Mouse (Mus musculus): ENCODE results near the gene Tcf7l1. TPM values are rescaled to one million over a fixed set of nuclear protein-coding genes. Genes with fewer than 3 reads are reported as not detected.
A peak's percentile ranks its signal among the peaks of the same experiment; 100 is the strongest.

The Tcf7l1 gene
- polyA plus RNA-seq, 1 experiment from 2014 or later: 5.2 TPM

GRCm38 (mm10) chr6:72794870-72795269 is 5.8 kb upstream of the Tcf7l1 start:
- Histone ChIP-seq H3K9ac (replicated peaks; ENCODE audit: low read depth, low read length) (no peak overlapping the region), H3K4me1 (ENCODE audit: control insufficient read depth, insufficient read depth, low read length) (no peaks in the 10 kb centered on the region), H3K4me2 (ENCODE audit: low read depth, low read length) (no peak overlapping the region), H3K36me3 (ENCODE audit: control insufficient read depth, insufficient read depth, low read length) (no peaks in the 10 kb centered on the region), H3K27ac (ENCODE audit: low read depth, low read length) (no peak overlapping the region), H3K9me3 (ENCODE audit: control insufficient read depth, low read length) (no peaks in the 10 kb centered on the region), H3K27me3 (ENCODE audit: control insufficient read depth, insufficient read depth, low read length) (no peaks in the 10 kb centered on the region; the same call in 1 of the 2 replicates), H3K4me3 (ENCODE audit: low read depth, low read length) (no peak overlapping the region)
- no peak for ATAC-seq (ENCODE audit: low read depth)
- WGBS: 43% methylated on average over 7 of the region's 7 CpGs

GRCm38 (mm10) chr6:72792641-72793040 is 3.6 kb upstream of the Tcf7l1 start:
- peaks cover 3% of the 10 kb centered on the region; the same call in 1 of the 2 replicates for H3K27me3 ChIP-seq (ENCODE audit: control insufficient read depth, insufficient read depth, low read length)
- no peak overlapping the region for H3K4me2 ChIP-seq (ENCODE audit: low read depth, low read length)
- no peak overlapping the region for H3K27ac ChIP-seq (ENCODE audit: low read depth, low read length)
- no peaks in the 10 kb centered on the region for H3K9me3 ChIP-seq (ENCODE audit: control insufficient read depth, low read length)
- WGBS: 96% methylated on average over 8 of the region's 8 CpGs
- H3K9ac ChIP-seq (replicated peaks; ENCODE audit: low read depth, low read length): no peak overlapping the region
- ATAC-seq (ENCODE audit: low read depth): no peak
- no peaks in the 10 kb centered on the region for H3K36me3 ChIP-seq (ENCODE audit: control insufficient read depth, insufficient read depth, low read length)
- no peak overlapping the region for H3K4me3 ChIP-seq (ENCODE audit: low read depth, low read length)
- H3K4me1 ChIP-seq (ENCODE audit: control insufficient read depth, insufficient read depth, low read length): no peaks in the 10 kb centered on the region

- Histone ChIP-seq H3K4me1 (ENCODE audit: control insufficient read depth, insufficient read depth, low read length) (peaks cover 5% of the 10 kb centered on the region; the same call in 1 of the 2 replicates), H3K9me3 (ENCODE audit: control insufficient read depth, low read length) (no peaks in the 10 kb centered on the region), H3K4me3 (ENCODE audit: low read depth, low read length) (peak overlapping the region; percentile 62), H3K36me3 (ENCODE audit: control insufficient read depth, insufficient read depth, low read length) (no peaks in the 10 kb centered on the region), H3K9ac (replicated peaks; ENCODE audit: low read depth, low read length) (peak overlapping the region; percentile 63), H3K27ac (ENCODE audit: low read depth, low read length) (peak overlapping the region; percentile 66), H3K4me2 (ENCODE audit: low read depth, low read length) (peak overlapping the region; percentile 98), H3K27me3 (ENCODE audit: control insufficient read depth, insufficient read depth, low read length) (peaks cover 3% of the 10 kb centered on the region; the same call in 1 of the 2 replicates)
- under 1% methylated on average over 64 of the region's 69 CpGs for WGBS
- peak; percentile 38; the same call in 1 of the 2 replicates for ATAC-seq (ENCODE audit: low read depth)
Observed at GRCm38 (mm10) chr6:72787948-72788891, 834 bp downstream of the Tcf7l1 start.

DNA sequence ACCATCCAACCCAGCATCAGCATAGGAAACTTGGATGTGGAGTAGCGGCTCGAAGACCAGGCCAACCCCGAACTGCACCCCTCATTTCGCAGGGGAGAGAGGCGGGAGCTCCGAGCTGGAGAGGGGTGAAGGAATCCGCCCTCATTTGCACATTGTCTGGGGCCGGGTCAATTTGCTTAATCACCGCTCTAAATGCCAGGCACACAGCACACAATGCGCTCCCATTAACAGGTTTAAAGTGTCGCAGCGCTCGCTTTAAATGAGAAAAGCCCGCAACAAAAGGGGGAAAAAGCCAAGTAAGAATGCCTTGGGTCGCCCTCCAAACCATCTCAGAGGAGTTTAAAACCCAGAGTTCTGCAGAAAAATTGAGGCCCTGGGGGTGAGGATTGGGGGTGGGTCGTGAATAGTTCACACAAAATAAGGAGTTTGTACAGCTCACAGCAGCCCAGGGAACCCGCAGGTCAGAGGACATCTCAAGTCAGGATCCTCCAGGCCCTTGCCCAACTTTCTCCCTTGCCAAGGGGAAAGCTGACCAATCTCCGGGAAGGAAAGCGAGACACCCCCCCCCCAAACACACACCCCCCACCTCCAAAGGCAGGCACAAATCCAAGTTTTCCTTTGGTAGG is 1.6 kb downstream of the Tcf7l1 start:
- Histone ChIP-seq H3K4me3 (ENCODE audit: low read depth, low read length) (peak overlapping the region; percentile 62), H3K4me2 (ENCODE audit: low read depth, low read length) (peak overlapping the region; percentile 98), H3K27ac (ENCODE audit: low read depth, low read length) (no peak overlapping the region), H3K36me3 (ENCODE audit: control insufficient read depth, insufficient read depth, low read length) (no peaks in the 10 kb centered on the region), H3K27me3 (ENCODE audit: control insufficient read depth, insufficient read depth, low read length) (peaks cover 3% of the 10 kb centered on the region; the same call in 1 of the 2 replicates), H3K9me3 (ENCODE audit: control insufficient read depth, low read length) (no peaks in the 10 kb centered on the region), H3K9ac (replicated peaks; ENCODE audit: low read depth, low read length) (peak overlapping the region; percentile 63; the same call in 1 of the 2 replicates), H3K4me1 (ENCODE audit: control insufficient read depth, insufficient read depth, low read length) (peaks cover 5% of the 10 kb centered on the region; the same call in 1 of the 2 replicates)
- ATAC-seq (ENCODE audit: low read depth): no peak
- 4% methylated on average over 19 of the region's 19 CpGs for WGBS

DNA sequence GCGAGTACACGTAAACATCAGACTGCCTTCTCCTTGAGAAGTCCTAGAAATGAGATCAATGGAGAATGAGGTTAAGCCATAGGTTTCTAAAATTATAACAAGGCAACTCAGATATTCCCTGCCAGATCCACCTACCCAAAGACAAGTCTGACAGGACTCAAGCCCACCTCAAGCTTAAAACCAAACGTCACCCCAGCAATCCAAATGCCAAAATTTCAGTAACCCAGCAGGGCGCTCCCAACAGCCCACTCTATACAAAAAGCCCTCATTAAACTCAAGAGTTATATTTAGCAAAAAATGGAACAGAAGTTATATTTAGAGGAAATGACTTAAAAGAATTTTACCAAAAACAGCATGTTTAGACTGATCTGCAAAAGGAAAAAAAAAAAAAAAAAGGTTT is 5.3 kb downstream of the Tcf7l1 start:
- 92% methylated on average over 4 of the region's 4 CpGs for whole genome bisulfite sequencing
- no peaks in the 10 kb centered on the region for H3K36me3 ChIP-seq (ENCODE audit: control insufficient read depth, insufficient read depth, low read length)
- ATAC-seq (ENCODE audit: low read depth): no peak

GRCm38 (mm10) chr6:72778779-72779776 is 10.0 kb downstream of the Tcf7l1 start:
- no peaks in the 10 kb centered on the region for H3K36me3 ChIP-seq (ENCODE audit: control insufficient read depth, insufficient read depth, low read length)
- H3K27me3 ChIP-seq (ENCODE audit: control insufficient read depth, insufficient read depth, low read length): no peaks in the 10 kb centered on the region
- no peaks in the 10 kb centered on the region for H3K9me3 ChIP-seq (ENCODE audit: control insufficient read depth, low read length)
- no peak overlapping the region for H3K27ac ChIP-seq (ENCODE audit: low read depth, low read length)
- ATAC-seq (ENCODE audit: low read depth): no peak
- WGBS: 94% methylated on average over 15 of the region's 15 CpGs
- no peak overlapping the region for H3K4me2 ChIP-seq (ENCODE audit: low read depth, low read length)
- H3K4me3 ChIP-seq (ENCODE audit: low read depth, low read length): no peak overlapping the region
- no peaks in the 10 kb centered on the region for H3K4me1 ChIP-seq (ENCODE audit: control insufficient read depth, insufficient read depth, low read length)
- H3K9ac ChIP-seq (replicated peaks; ENCODE audit: low read depth, low read length): no peak overlapping the region

More for the DNA sequence above, 5.3 kb downstream of the Tcf7l1 start:
- 0 out of 2 replicates have a peak, but pooled peaks cover 3% of the 10 kb centered on the region for H3K27me3 ChIP-seq (ENCODE audit: control insufficient read depth, insufficient read depth, low read length)
- H3K9ac ChIP-seq (replicated peaks; ENCODE audit: low read depth, low read length): no peak overlapping the region
- no peak overlapping the region for H3K27ac ChIP-seq (ENCODE audit: low read depth, low read length)
- H3K4me1 ChIP-seq (ENCODE audit: control insufficient read depth, insufficient read depth, low read length): peaks cover 5% of the 10 kb centered on the region; the same call in 1 of the 2 replicates
- no peak overlapping the region for H3K4me2 ChIP-seq (ENCODE audit: low read depth, low read length)
- H3K4me3 ChIP-seq (ENCODE audit: low read depth, low read length): no peak overlapping the region
- no peaks in the 10 kb centered on the region for H3K9me3 ChIP-seq (ENCODE audit: control insufficient read depth, low read length)

GRCm38 (mm10) chr6:72777212-72777611 is 11.8 kb downstream of the Tcf7l1 start:
- Histone ChIP-seq H3K27ac (ENCODE audit: low read depth, low read length) (no peak overlapping the region), H3K9me3 (ENCODE audit: control insufficient read depth, low read length) (no peaks in the 10 kb centered on the region), H3K4me2 (ENCODE audit: low read depth, low read length) (no peak overlapping the region), H3K9ac (replicated peaks; ENCODE audit: low read depth, low read length) (no peak overlapping the region), H3K27me3 (ENCODE audit: control insufficient read depth, insufficient read depth, low read length) (no peaks in the 10 kb centered on the region), H3K4me3 (ENCODE audit: low read depth, low read length) (no peak overlapping the region), H3K36me3 (ENCODE audit: control insufficient read depth, insufficient read depth, low read length) (no peaks in the 10 kb centered on the region), H3K4me1 (ENCODE audit: control insufficient read depth, insufficient read depth, low read length) (no peaks in the 10 kb centered on the region)
- no peak for ATAC-seq (ENCODE audit: low read depth)
- 90% methylated on average over 4 of the region's 4 CpGs for WGBS

GRCm38 (mm10) chr6:72774275-72774674 is 14.8 kb downstream of the Tcf7l1 start:
- ATAC-seq (ENCODE audit: low read depth): no peak
- Histone ChIP-seq H3K27ac (ENCODE audit: low read depth, low read length) (no peak overlapping the region), H3K4me1 (ENCODE audit: control insufficient read depth, insufficient read depth, low read length) (no peaks in the 10 kb centered on the region), H3K9me3 (ENCODE audit: control insufficient read depth, low read length) (no peaks in the 10 kb centered on the region), H3K36me3 (ENCODE audit: control insufficient read depth, insufficient read depth, low read length) (no peaks in the 10 kb centered on the region), H3K4me3 (ENCODE audit: low read depth, low read length) (no peak overlapping the region), H3K9ac (replicated peaks; ENCODE audit: low read depth, low read length) (no peak overlapping the region), H3K27me3 (ENCODE audit: control insufficient read depth, insufficient read depth, low read length) (no peaks in the 10 kb centered on the region), H3K4me2 (ENCODE audit: low read depth, low read length) (no peak overlapping the region)
- 50% methylated on average over 3 of the region's 3 CpGs for WGBS
